Mouse (Mus musculus) intestine, embryonic 14.5 days (tissue): ENCODE data around the gene Atg5. TPM values are rescaled to one million over a fixed set of nuclear protein-coding genes. Genes with fewer than 3 reads are reported as not detected.

Experiments used
- ATAC-seq: fragments of 200-750 bp; cut with Nextera tagmentation; replicated peaks from 2 replicates; pipeline ENCODE4 v1.8.0; 2017; ENCODE audit warnings: low read depth, moderate number of reproducible peaks, moderate TSS enrichment, moderate library complexity; ENCODE audit not compliant: low FRiP score, low TSS enrichment
- DNase-seq: peaks from one replicate; pipeline ENCODE4 v3.0.0-alpha.2; 2018; ENCODE audit warnings: low spot score
- H3K27ac ChIP-seq: fragments of 300-500 bp; sonication (generic); 2 replicates; pipeline ENCODE4 v1.5.1; 2014; ENCODE audit warnings: low read depth, mild to moderate bottlenecking, control low read depth
- H3K27me3 ChIP-seq: fragments of 300-500 bp; sonication (generic); replicated peaks from 2 replicates; pipeline ENCODE4 v1.6.1; 2014; ENCODE audit warnings: low read length, control low read depth; ENCODE audit not compliant: control insufficient read depth, insufficient read depth
- H3K36me3 ChIP-seq: fragments of 300-500 bp; sonication (generic); 2 replicates; pipeline ENCODE4 v1.6.1; 2014; ENCODE audit warnings: low read length, control low read depth; ENCODE audit not compliant: control insufficient read depth, insufficient read depth
- H3K4me1 ChIP-seq: fragments of 300-500 bp; sonication (generic); replicated peaks from 2 replicates; pipeline ENCODE4 v1.6.1; 2014; ENCODE audit warnings: low read length, control low read depth, mixed read lengths; ENCODE audit not compliant: control insufficient read depth, insufficient read depth
- H3K4me2 ChIP-seq: fragments of 300-500 bp; sonication (generic); 2 replicates; pipeline ENCODE4 v1.6.1; 2014; ENCODE audit warnings: low read length
- H3K4me3 ChIP-seq: fragments of 300-500 bp; sonication (generic); 2 replicates; pipeline ENCODE4 v1.5.1; 2014; ENCODE audit warnings: low read depth, low read length, control low read depth, mixed read lengths
- H3K9ac ChIP-seq: fragments of 300-500 bp; sonication (generic); 2 replicates; pipeline ENCODE4 v1.6.1; 2014; ENCODE audit warnings: mild to moderate bottlenecking, low read length
- H3K9me3 ChIP-seq: fragments of 300-500 bp; sonication (generic); 2 replicates; pipeline ENCODE4 v1.6.1; 2016; ENCODE audit warnings: low read length, control low read depth; ENCODE audit not compliant: control insufficient read depth
- WGBS: fragments of 180-500 bp; shearing (Covaris S2); extraction: QIAGEN DNeasy Blood & Tissue Kit; methylation state at CpG from one replicate; pipeline ENCODE4 v1.1.7; 2014; 5-methylcytosine and 5-hydroxymethylcytosine counted together
- polyA plus RNA-seq: library from polyadenylated mRNA; unstranded; fragments of >200 nt; fragmentation: Nextera tagmentation; extraction: Ambion mirVana; gene quantifications from 2 replicates; pipeline ENCODE4 v1.2.1, GENCODE M21; 2014

Atg5 gene
- polyA plus RNA-seq, 1 experiment from 2014 or later, result 52.0 TPM

- WGBS, result 84% methylated on average over 5 of the region's 5 CpGs
Observed at GRCm38 (mm10) chr10:44378403-44378802, 110.2 kb downstream of the Atg5 start.

GRCm38 (mm10) chr10:44380476-44381208 is 112.5 kb downstream of the Atg5 start:
- H3K9me3 ChIP-seq, result no peaks in the 10 kb centered on the region
- H3K36me3 ChIP-seq, result no peaks in the 10 kb centered on the region
- H3K27ac ChIP-seq, result peak overlapping the region; percentile 33; the same call in 1 of the 2 replicates
- no peak overlapping the region for H3K9ac ChIP-seq
- ATAC-seq, result peak; percentile 48
- H3K4me2 ChIP-seq, result peak overlapping the region; percentile 41
- H3K4me3 ChIP-seq, result no peak overlapping the region
- peak; percentile 63 for DNase-seq
- peaks cover 13% of the 10 kb centered on the region for H3K4me1 ChIP-seq
- H3K27me3 ChIP-seq, result no peaks in the 10 kb centered on the region
- WGBS, result 37% methylated on average over 20 of the region's 20 CpGs

More at GRCm38 (mm10) chr10:44378403-44378802, 110.2 kb downstream of the Atg5 start:
- Histone ChIP-seq H3K27me3 (no peaks in the 10 kb centered on the region), H3K4me2 (no peak overlapping the region), H3K4me1 (peaks cover 13% of the 10 kb centered on the region), H3K27ac (no peak overlapping the region), H3K9me3 (no peaks in the 10 kb centered on the region), H3K9ac (no peak overlapping the region), H3K4me3 (no peak overlapping the region), H3K36me3 (no peaks in the 10 kb centered on the region)
- ATAC-seq (no peak), DNase-seq (no peak)

- no peak overlapping the region for H3K9ac ChIP-seq
- no peaks in the 10 kb centered on the region for H3K9me3 ChIP-seq
- H3K27ac ChIP-seq, result no peak overlapping the region
- ATAC-seq (0 out of 2 replicates have a peak, but pooled peaks have one; percentile 44), DNase-seq (peak; percentile 62)
- no peak overlapping the region for H3K4me3 ChIP-seq
- no peaks in the 10 kb centered on the region for H3K27me3 ChIP-seq
- 19% methylated on average over 3 of the region's 3 CpGs for WGBS
- no peaks in the 10 kb centered on the region for H3K36me3 ChIP-seq
- no peak overlapping the region for H3K4me2 ChIP-seq
- peaks cover 13% of the 10 kb centered on the region for H3K4me1 ChIP-seq
Observed at GRCm38 (mm10) chr10:44381397-44381796, 113.2 kb downstream of the Atg5 start.

DNA sequence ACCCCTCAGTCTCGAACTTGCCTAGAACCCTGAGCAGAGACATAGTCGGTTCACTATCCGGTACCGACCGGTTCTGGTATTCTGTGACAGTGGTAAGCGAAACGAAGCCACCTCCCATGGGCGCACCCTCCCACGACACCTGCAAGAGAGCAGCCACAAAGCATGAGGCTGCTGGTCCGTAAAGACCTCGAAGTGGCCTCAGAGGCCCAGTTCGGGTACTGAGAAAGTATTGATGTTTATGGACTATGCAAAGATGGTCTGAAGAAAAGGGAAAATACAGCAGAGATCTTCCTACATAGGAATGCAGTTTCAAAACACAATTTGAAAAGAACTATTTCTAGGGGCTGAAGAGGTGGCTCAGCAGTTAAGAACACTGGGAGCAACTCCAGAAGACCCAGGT is 113.8 kb downstream of the Atg5 start:
- Histone ChIP-seq H3K9ac (no peak overlapping the region), H3K36me3 (no peaks in the 10 kb centered on the region), H3K4me3 (no peak overlapping the region), H3K27me3 (no peaks in the 10 kb centered on the region), H3K27ac (no peak overlapping the region), H3K4me1 (peaks cover 13% of the 10 kb centered on the region), H3K9me3 (no peaks in the 10 kb centered on the region), H3K4me2 (no peak overlapping the region)
- DNase-seq (no peak), ATAC-seq (no peak)
- WGBS, result 88% methylated on average over 12 of the region's 12 CpGs

DNA sequence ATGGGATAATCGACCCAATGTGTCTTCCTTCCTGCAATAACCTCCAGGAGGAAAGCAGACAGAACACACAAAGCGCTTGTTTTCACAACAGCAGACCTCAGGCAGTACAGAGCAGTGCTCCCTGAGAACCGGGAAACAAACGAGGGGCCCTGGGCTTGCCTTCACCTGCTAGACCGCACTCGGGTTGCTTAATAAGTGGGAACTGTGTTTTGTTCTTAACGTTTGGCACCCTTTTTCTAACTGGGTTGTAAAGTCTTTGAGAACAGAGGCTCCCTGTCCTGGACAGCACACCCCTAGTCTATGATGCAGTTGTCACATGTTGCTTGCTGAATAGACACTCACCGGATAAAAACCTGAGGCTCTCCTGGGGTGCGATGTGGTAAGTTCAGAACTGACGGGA is 115.1 kb downstream of the Atg5 start:
- no peak for DNase-seq
- no peak overlapping the region for H3K4me3 ChIP-seq
- H3K27ac ChIP-seq, result no peak overlapping the region
- 70% methylated on average over 10 of the region's 10 CpGs for WGBS
- no peak overlapping the region for H3K9ac ChIP-seq
- peaks cover 13% of the 10 kb centered on the region for H3K4me1 ChIP-seq
- H3K4me2 ChIP-seq, result no peak overlapping the region
- ATAC-seq, result no peak
- no peaks in the 10 kb centered on the region for H3K27me3 ChIP-seq
- no peaks in the 10 kb centered on the region for H3K36me3 ChIP-seq
- no peaks in the 10 kb centered on the region for H3K9me3 ChIP-seq

DNA sequence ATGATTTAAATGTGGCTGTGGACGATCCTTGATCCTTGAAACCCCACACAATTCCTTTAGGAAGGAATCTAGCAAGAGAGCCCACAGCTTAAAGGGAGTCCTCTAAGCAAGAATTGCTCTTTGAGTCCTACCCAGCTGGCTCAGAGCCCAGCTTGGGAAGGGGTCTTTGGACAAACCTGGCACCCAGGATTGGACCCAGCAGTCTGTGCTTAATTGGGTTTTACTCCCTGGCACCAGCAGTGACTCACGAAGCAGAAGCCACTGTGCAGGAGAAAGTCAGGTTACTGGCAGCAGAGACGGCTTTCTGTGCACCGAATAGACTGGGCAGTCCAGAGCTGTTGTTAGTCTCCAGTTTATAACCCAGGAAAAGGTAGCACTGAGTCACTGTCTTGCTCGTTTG is 117.1 kb downstream of the Atg5 start:
- 78% methylated on average over 5 of the region's 5 CpGs for WGBS
- Histone ChIP-seq H3K9ac (no peak overlapping the region), H3K4me1 (peaks cover 12% of the 10 kb centered on the region), H3K36me3 (no peaks in the 10 kb centered on the region), H3K4me3 (no peak overlapping the region), H3K27me3 (no peaks in the 10 kb centered on the region), H3K4me2 (no peak overlapping the region), H3K9me3 (no peaks in the 10 kb centered on the region), H3K27ac (no peak overlapping the region)
- DNase-seq (no peak), ATAC-seq (no peak)

GRCm38 (mm10) chr10:44388706-44389233 is 120.6 kb downstream of the Atg5 start:
- no peaks in the 10 kb centered on the region for H3K4me1 ChIP-seq
- no peaks in the 10 kb centered on the region for H3K9me3 ChIP-seq
- H3K36me3 ChIP-seq, result no peaks in the 10 kb centered on the region
- no peak overlapping the region for H3K9ac ChIP-seq
- ATAC-seq (no peak), DNase-seq (no peak)
- no peak overlapping the region for H3K27ac ChIP-seq
- WGBS, result 56% methylated on average over 11 of the region's 11 CpGs
- no peak overlapping the region for H3K4me3 ChIP-seq
- no peaks in the 10 kb centered on the region for H3K27me3 ChIP-seq
- H3K4me2 ChIP-seq, result no peak overlapping the region

- Histone ChIP-seq H3K9ac (no peak overlapping the region), H3K27ac (no peak overlapping the region), H3K27me3 (no peaks in the 10 kb centered on the region), H3K4me3 (no peak overlapping the region), H3K36me3 (no peaks in the 10 kb centered on the region), H3K9me3 (no peaks in the 10 kb centered on the region), H3K4me1 (no peaks in the 10 kb centered on the region), H3K4me2 (no peak overlapping the region)
- 80% methylated on average over 5 of the region's 5 CpGs for WGBS
- ATAC-seq (no peak), DNase-seq (no peak)
Observed at GRCm38 (mm10) chr10:44390286-44390685, 122.1 kb downstream of the Atg5 start.
